Mouse (Mus musculus) liver, embryonic 16.5 days (tissue): ENCODE results near the gene Fnbp1. TPM values are rescaled to one million over a fixed set of nuclear protein-coding genes. Genes with fewer than 3 reads are reported as not detected.

Experiments used
- ATAC-seq: fragments of 200-750 bp; cut with Nextera tagmentation; 2 replicates; pipeline ENCODE4 v1.8.0; 2017; ENCODE audit warnings: low read depth, mild to moderate bottlenecking, moderate number of reproducible peaks, moderate library complexity
- H3K27ac ChIP-seq: fragments of 300-500 bp; sonication (generic); 2 replicates; pipeline ENCODE4 v1.5.1; 2014; ENCODE audit warnings: mild to moderate bottlenecking, low read length
- H3K27me3 ChIP-seq: fragments of 300-500 bp; sonication (generic); 2 replicates; pipeline ENCODE4 v1.6.1; 2014; ENCODE audit warnings: low read depth, low read length, mixed read lengths; ENCODE audit not compliant: control insufficient read depth, insufficient read depth
- H3K36me3 ChIP-seq: fragments of 300-500 bp; sonication (generic); 2 replicates; pipeline ENCODE4 v1.6.1; 2014; ENCODE audit warnings: mild to moderate bottlenecking; ENCODE audit not compliant: control insufficient read depth, insufficient read depth
- H3K4me1 ChIP-seq: fragments of 300-500 bp; sonication (generic); 2 replicates; pipeline ENCODE4 v1.6.1; 2014; ENCODE audit warnings: low read depth, low read length, mixed read lengths; ENCODE audit not compliant: control insufficient read depth
- H3K4me2 ChIP-seq: fragments of 300-500 bp; sonication (generic); 2 replicates; pipeline ENCODE4 v1.6.1; 2014; ENCODE audit warnings: low read depth, low read length, mixed read lengths
- H3K4me3 ChIP-seq: fragments of 300-500 bp; sonication (generic); 2 replicates; pipeline ENCODE4 v1.5.1; 2014; ENCODE audit warnings: low read depth, mild to moderate bottlenecking, low read length
- H3K9ac ChIP-seq: fragments of 300-500 bp; sonication (generic); 2 replicates; pipeline ENCODE4 v1.6.1; 2014; ENCODE audit warnings: low read depth, low read length
- H3K9me3 ChIP-seq: fragments of 300-500 bp; sonication (generic); replicated peaks from 2 replicates; pipeline ENCODE4 v1.6.1; 2016; ENCODE audit warnings: low read length; ENCODE audit not compliant: control insufficient read depth
- WGBS: fragments of 180-500 bp; shearing (Covaris S2); extraction: QIAGEN DNeasy Blood & Tissue Kit; methylation state at CpG from one replicate; pipeline ENCODE4 v1.1.7; 2014; ENCODE audit not compliant: insufficient replicate concordance; 5-methylcytosine and 5-hydroxymethylcytosine counted together
- polyA plus RNA-seq: library from polyadenylated mRNA; unstranded; fragments of >200 nt; fragmentation: Nextera tagmentation; extraction: Ambion mirVana; gene quantifications from 2 replicates; pipeline ENCODE4 v1.2.1, GENCODE M21; 2015

Fnbp1 gene
- polyA plus RNA-seq, 1 experiment from 2014 or later = 5.9 TPM

- WGBS = 66% methylated on average over 8 of the region's 8 CpGs
- H3K4me1 ChIP-seq = no peaks in the 10 kb centered on the region
- H3K4me2 ChIP-seq = no peak overlapping the region
Measured at GRCm38 (mm10) chr2:31099079-31099478, 42.7 kb downstream of the Fnbp1 start.

GRCm38 (mm10) chr2:31098616-31099015, 43.2 kb downstream of the Fnbp1 start:
- H3K9ac ChIP-seq = no peak overlapping the region
- H3K27ac ChIP-seq = no peak overlapping the region
- no peak overlapping the region for H3K4me2 ChIP-seq
- 73% methylated on average over 11 of the region's 11 CpGs for WGBS
- no peaks in the 10 kb centered on the region for H3K9me3 ChIP-seq
- H3K4me3 ChIP-seq = no peak overlapping the region
- no peak for ATAC-seq
- H3K36me3 ChIP-seq = no peaks in the 10 kb centered on the region
- H3K4me1 ChIP-seq = no peaks in the 10 kb centered on the region
- H3K27me3 ChIP-seq = no peaks in the 10 kb centered on the region

More at GRCm38 (mm10) chr2:31099079-31099478, 42.7 kb downstream of the Fnbp1 start:
- no peak overlapping the region for H3K27ac ChIP-seq
- H3K27me3 ChIP-seq = no peaks in the 10 kb centered on the region
- no peaks in the 10 kb centered on the region for H3K36me3 ChIP-seq
- ATAC-seq = no peak
- no peak overlapping the region for H3K4me3 ChIP-seq
- H3K9ac ChIP-seq = no peak overlapping the region
- no peaks in the 10 kb centered on the region for H3K9me3 ChIP-seq

- no peak overlapping the region for H3K9ac ChIP-seq
- H3K27me3 ChIP-seq = no peaks in the 10 kb centered on the region
- H3K27ac ChIP-seq = no peak overlapping the region
- no peak overlapping the region for H3K4me2 ChIP-seq
- ATAC-seq = no peak
- H3K4me3 ChIP-seq = no peak overlapping the region
- H3K9me3 ChIP-seq = no peaks in the 10 kb centered on the region
- H3K36me3 ChIP-seq = no peaks in the 10 kb centered on the region
- WGBS = 58% methylated on average over 2 of the region's 2 CpGs
- no peaks in the 10 kb centered on the region for H3K4me1 ChIP-seq
Measured at GRCm38 (mm10) chr2:31097276-31097675, 44.5 kb downstream of the Fnbp1 start.

GRCm38 (mm10) chr2:31096119-31096518, 45.7 kb downstream of the Fnbp1 start:
- Histone ChIP-seq H3K27ac (no peak overlapping the region), H3K4me3 (no peak overlapping the region), H3K4me2 (no peak overlapping the region), H3K27me3 (no peaks in the 10 kb centered on the region), H3K9ac (no peak overlapping the region), H3K36me3 (no peaks in the 10 kb centered on the region), H3K4me1 (no peaks in the 10 kb centered on the region), H3K9me3 (no peaks in the 10 kb centered on the region)
- no peak for ATAC-seq
- 77% methylated on average over 15 of the region's 15 CpGs for WGBS

- H3K36me3 ChIP-seq = no peaks in the 10 kb centered on the region
- no peak for ATAC-seq
- no peak overlapping the region for H3K9ac ChIP-seq
- no peaks in the 10 kb centered on the region for H3K9me3 ChIP-seq
- H3K4me3 ChIP-seq = no peak overlapping the region
- no peak overlapping the region for H3K4me2 ChIP-seq
- no peaks in the 10 kb centered on the region for H3K4me1 ChIP-seq
- WGBS = 55% methylated on average over 5 of the region's 5 CpGs
- no peaks in the 10 kb centered on the region for H3K27me3 ChIP-seq
- no peak overlapping the region for H3K27ac ChIP-seq
Measured at GRCm38 (mm10) chr2:31094565-31094964, 47.2 kb downstream of the Fnbp1 start.

- Histone ChIP-seq H3K9ac (no peak overlapping the region), H3K4me2 (no peak overlapping the region), H3K27ac (no peak overlapping the region), H3K9me3 (no peaks in the 10 kb centered on the region), H3K27me3 (no peaks in the 10 kb centered on the region), H3K36me3 (no peaks in the 10 kb centered on the region), H3K4me1 (no peaks in the 10 kb centered on the region; the same call in 1 of the 2 replicates), H3K4me3 (no peak overlapping the region)
- ATAC-seq = peak; percentile 27; the same call in 1 of the 2 replicates
- WGBS = 66% methylated on average over 3 of the region's 3 CpGs
Measured at GRCm38 (mm10) chr2:31092939-31093338, 48.9 kb downstream of the Fnbp1 start.

GRCm38 (mm10) chr2:31091182-31091581, 50.6 kb downstream of the Fnbp1 start:
- Histone ChIP-seq H3K27ac (no peak overlapping the region), H3K9me3 (no peaks in the 10 kb centered on the region), H3K9ac (no peak overlapping the region), H3K27me3 (no peaks in the 10 kb centered on the region), H3K4me1 (peaks cover 8% of the 10 kb centered on the region), H3K36me3 (no peaks in the 10 kb centered on the region), H3K4me2 (no peak overlapping the region), H3K4me3 (no peak overlapping the region)
- no peak for ATAC-seq
- WGBS = 63% methylated on average over 3 of the region's 3 CpGs

- ATAC-seq = no peak
- H3K4me3 ChIP-seq = no peak overlapping the region
- H3K4me2 ChIP-seq = no peak overlapping the region
- H3K36me3 ChIP-seq = no peaks in the 10 kb centered on the region
- H3K4me1 ChIP-seq = peaks cover 8% of the 10 kb centered on the region
- no peaks in the 10 kb centered on the region for H3K27me3 ChIP-seq
- H3K9me3 ChIP-seq = no peaks in the 10 kb centered on the region
- no peak overlapping the region for H3K27ac ChIP-seq
- WGBS = 71% methylated on average over 16 of the region's 16 CpGs
- H3K9ac ChIP-seq = no peak overlapping the region
Measured at GRCm38 (mm10) chr2:31089607-31090006, 52.2 kb downstream of the Fnbp1 start.

- WGBS = 73% methylated on average over 8 of the region's 8 CpGs
- no peak overlapping the region for H3K27ac ChIP-seq
- no peak for ATAC-seq
Measured at GRCm38 (mm10) chr2:31088871-31089270, 52.9 kb downstream of the Fnbp1 start.

More at GRCm38 (mm10) chr2:31088871-31089270, 52.9 kb downstream of the Fnbp1 start:
- no peak overlapping the region for H3K4me3 ChIP-seq
- H3K36me3 ChIP-seq = peaks cover 5% of the 10 kb centered on the region; the same call in 1 of the 2 replicates
- no peaks in the 10 kb centered on the region for H3K9me3 ChIP-seq
- no peaks in the 10 kb centered on the region for H3K27me3 ChIP-seq
- H3K4me1 ChIP-seq = peaks cover 8% of the 10 kb centered on the region
- H3K4me2 ChIP-seq = no peak overlapping the region
- H3K9ac ChIP-seq = no peak overlapping the region
